Mouse (Mus musculus): ENCODE measurements around the gene Abca4. TPM values are rescaled to one million over a fixed set of nuclear protein-coding genes. Genes with fewer than 3 reads are reported as not detected.
"Not testable (repeated sequence)": the region's sequence is repeated elsewhere in the genome, so short reads cannot be mapped to it uniquely, and the experiment has no call there.

Gene Abca4
- total RNA-seq, 2 experiments from 2014 or later = 1.7 to 2.1 TPM

GRCm38 (mm10) chr3:122210846-122211245, 166.6 kb downstream of the Abca4 start:
- no peak for DNase-seq

DNA sequence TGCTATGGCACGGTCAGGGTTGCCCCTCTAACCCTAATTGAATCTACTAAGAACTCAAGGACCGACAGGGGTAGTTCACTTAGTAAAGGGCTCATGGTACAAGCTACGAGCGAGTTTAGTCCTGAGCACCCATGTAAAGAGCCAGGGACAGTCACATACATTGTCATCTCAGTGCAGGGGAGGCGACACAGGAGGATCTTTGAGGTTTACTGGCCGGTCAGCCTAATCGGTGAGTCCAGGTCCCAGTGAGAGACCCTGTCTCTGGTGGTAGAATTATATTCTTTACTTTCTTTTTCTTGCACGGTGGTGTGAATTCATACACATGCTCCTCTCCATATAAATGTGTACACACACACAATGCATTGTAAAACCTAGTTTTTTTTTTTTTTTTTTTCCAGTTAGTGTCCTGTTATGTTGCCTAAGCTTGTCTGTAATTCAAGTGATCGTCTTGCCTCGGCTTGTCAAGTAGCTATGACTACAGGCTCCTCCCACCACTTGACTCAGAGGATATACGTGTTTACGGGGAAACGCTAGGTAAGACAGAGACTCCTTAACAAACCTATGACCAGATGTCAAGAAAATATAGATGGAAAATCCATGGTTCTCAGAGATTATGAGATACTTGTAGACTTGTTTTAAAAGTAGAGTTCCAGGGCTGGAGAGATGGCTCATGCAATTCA, 167.3 kb downstream of the Abca4 start:
- no peak for DNase-seq

DNA sequence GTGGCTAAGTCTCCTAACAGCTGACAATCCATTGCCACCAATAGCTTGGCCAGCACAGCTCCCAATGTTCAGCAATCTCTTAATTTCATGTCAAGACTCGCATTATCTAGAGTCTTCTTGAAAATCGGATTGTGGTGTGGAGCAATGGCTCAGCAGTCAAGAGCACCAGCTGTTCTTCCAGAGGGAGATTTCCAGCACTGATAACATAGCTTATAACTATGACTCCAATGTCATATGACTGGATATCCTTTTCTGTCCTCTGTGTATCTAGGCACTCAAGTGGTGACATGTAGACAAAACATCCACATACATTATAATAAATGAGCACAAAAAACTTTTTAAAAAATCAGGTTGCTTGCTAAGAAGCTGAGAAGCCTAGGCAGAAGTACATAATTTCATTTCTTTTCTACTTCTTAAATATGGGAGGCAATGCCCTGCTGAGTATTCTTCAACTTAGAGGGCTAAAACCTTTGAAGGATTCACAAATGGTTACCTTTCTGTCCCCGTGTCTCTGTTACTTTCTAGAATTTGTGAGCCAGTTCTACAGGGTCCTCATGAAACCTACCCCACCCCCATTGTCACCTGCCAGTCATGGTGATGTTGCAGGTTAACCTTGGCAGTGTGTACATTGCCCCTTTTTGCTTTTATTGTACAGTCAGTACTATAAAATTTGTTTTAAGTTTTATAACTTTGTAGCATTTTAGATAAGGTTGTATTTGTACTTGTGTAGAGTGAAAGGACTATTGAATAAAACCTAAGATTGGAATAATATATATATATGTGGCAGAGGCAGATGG, 177.2 kb downstream of the Abca4 start:
- DNase-seq = no peak

GRCm38 (mm10) chr3:122226972-122227371, 182.7 kb downstream of the Abca4 start:
- not testable (repeated sequence) for DNase-seq

Other genes with a start within 250 kb of the Abca4 start
- 10 to 100 TPM; 78.1 to 93.1 TPM for gene Abcd3, start 229.1 kb upstream of the Abca4 start, total RNA-seq (2021)
- 10 to 100 TPM; 34.8 to 41.2 TPM for gene Arhgap29, start 91.9 kb upstream of the Abca4 start, total RNA-seq (2021)
- 10 to 100 TPM; 42.4 to 72.6 TPM for gene Gclm, start 201.1 kb downstream of the Abca4 start, total RNA-seq (2021)
- gene Dnttip2, start 229.9 kb downstream of the Abca4 start, total RNA-seq (2021) = 10 to 100 TPM; 25.3 to 30.1 TPM
- gene Bcar3, start 249.7 kb downstream of the Abca4 start, total RNA-seq (2021) = 1 to 10 TPM; 7.0 to 9.5 TPM

Measured in heart, adult 18-20 months (tissue).